Mouse (Mus musculus) bone marrow, adult 2 months (tissue): Measurements from ENCODE around the gene Esrrg. TPM values are rescaled to one million over a fixed set of nuclear protein-coding genes. Genes with fewer than 3 reads are reported as not detected.

Experiments
- H3K27ac ChIP-seq: fragments of 200-500 bp; 2 replicates; pipeline ENCODE4 v1.5.1; 2012; ENCODE audit warnings: low read depth, mild to moderate bottlenecking, control low read depth, inconsistent platforms, low read length; ENCODE audit not compliant: control insufficient read depth, poor library complexity, insufficient read depth
- H3K4me1 ChIP-seq: fragments of 200-500 bp; 2 replicates; pipeline ENCODE4 v1.6.1; 2011; ENCODE audit warnings: low read length; ENCODE audit not compliant: control insufficient read depth, insufficient read depth
- H3K4me3 ChIP-seq: fragments of 200-500 bp; replicated peaks from 2 replicates; pipeline ENCODE3; 2011; ENCODE audit warnings: mild to moderate bottlenecking, low read depth, low read length, control low read depth; ENCODE audit not compliant: control insufficient read depth
- CTCF ChIP-seq: fragments of 200-500 bp; IDR thresholded peaks from 2 replicates; pipeline ENCODE4 v1.5.1; 2011; ENCODE audit warnings: low read length, control low read depth; ENCODE audit not compliant: control insufficient read depth, insufficient read depth
- POLR2A ChIP-seq: fragments of 200-500 bp; IDR thresholded peaks from 2 replicates; pipeline ENCODE4 v1.6.1; 2011; ENCODE audit warnings: low read depth, mild to moderate bottlenecking, control low read depth, low read length, borderline replicate concordance; ENCODE audit not compliant: control insufficient read depth
- WGBS: fragments of 180-500 bp; shearing (Covaris S2); methylation state at CpG from one replicate; pipeline ENCODE4 v1.1.7; 2018; 5-methylcytosine and 5-hydroxymethylcytosine counted together
- polyA plus RNA-seq: library from polyadenylated mRNA; stranded (reverse); fragments of >200 nt; gene quantifications from 2 replicates; pipeline ENCODE4 v1.2.4, GENCODE M21; 2011; ENCODE audit warnings: low replicate concordance; ENCODE audit not compliant: missing spikeins, insufficient read depth, insufficient read length

Gene Esrrg
- polyA plus RNA-seq, 1 experiment = not detected

DNA sequence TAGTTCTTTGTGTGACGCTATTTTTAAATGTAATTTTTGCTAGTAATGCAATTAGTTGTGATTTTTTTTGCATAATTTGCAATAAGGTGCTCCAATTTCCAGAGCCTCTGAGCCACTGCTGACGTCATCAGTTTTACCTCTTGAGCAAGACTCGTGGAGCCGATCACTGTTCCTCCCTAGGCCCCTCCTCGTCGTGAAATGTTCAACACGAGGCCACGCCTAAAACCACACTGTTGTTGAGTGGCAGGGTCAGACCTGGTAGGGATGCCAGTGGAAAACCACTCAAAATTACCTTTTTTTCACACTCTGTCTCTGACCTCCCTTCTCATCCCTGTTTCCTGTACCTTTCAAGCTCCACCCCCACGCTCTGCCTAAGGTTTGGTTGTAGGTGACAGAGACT is 282.7 kb downstream of the Esrrg start:
- WGBS = 57% methylated on average over 9 of the region's 9 CpGs
- H3K4me3 ChIP-seq = no peak overlapping the region
- no peak overlapping the region for H3K27ac ChIP-seq
- no peaks in the 10 kb centered on the region for H3K4me1 ChIP-seq
- TF ChIP-seq POLR2A (no peak), CTCF (no peak)

DNA sequence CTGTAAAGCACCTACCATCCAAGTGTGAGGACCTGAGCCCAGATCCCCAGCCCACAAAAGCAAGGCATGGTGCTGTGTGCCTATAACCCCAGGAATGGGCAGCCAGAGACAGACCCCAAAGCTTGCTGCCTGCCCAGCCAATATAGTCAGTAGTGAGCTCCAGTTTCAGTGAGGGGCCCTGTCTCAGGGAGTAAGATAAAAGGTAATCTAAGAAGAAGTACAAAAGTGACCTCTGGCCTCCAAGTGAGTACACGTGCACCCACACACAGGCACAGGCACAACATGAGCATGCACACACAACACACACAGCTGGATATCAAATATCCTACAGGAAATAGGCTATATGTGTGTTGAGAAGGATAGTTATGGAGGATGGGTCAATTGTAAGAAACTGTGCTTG is 286.9 kb downstream of the Esrrg start:
- Histone ChIP-seq H3K4me3 (no peak overlapping the region), H3K4me1 (no peaks in the 10 kb centered on the region), H3K27ac (no peak overlapping the region)
- WGBS = 58% methylated on average over 1 of the region's 1 CpGs
- no peak for TF ChIP-seq POLR2A
- no peak for TF ChIP-seq CTCF

DNA sequence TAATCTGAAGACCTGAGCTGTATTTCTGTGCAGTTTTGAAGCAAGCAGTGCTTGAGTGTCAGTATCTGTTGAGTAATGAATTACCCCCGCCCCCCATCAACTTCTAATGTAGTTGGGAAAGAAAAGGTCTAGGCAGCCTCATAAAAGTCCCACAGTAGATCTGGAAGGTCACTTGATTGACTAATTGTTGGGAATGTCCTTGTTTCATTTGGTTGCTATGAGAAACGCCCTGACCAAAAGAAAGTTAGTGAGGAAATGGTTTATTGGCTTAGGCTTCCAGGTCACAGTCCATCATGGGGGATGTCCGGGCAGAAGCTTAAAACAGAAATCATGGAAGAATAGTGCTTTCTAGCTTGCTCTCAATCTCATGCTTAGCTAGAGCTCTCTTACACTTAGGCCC is 287.7 kb downstream of the Esrrg start:
- 73% methylated on average over 3 of the region's 3 CpGs for WGBS
- no peak for TF ChIP-seq POLR2A
- TF ChIP-seq CTCF = no peak
- Histone ChIP-seq H3K4me3 (no peak overlapping the region), H3K27ac (no peak overlapping the region), H3K4me1 (no peaks in the 10 kb centered on the region)

DNA sequence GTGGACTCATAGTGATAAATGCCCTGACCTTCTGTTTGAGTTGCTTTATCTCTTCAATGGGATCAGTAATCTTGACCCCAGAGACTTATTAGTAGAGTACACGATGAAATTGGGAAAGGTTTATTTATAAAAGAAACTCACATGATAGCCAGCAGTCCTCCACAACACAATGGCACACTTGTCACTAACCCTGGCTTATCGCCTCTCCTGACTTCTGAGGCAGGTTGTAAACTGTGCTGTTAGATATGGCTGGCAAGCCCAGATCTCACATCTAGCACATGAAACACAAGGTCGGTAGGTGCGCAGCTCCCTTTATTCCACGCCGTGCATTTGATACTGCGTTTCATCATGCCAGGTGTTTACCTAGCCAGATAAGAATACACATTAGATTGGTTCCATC is 288.3 kb downstream of the Esrrg start:
- H3K27ac ChIP-seq = no peak overlapping the region
- no peak for TF ChIP-seq CTCF
- no peak for TF ChIP-seq POLR2A
- no peak overlapping the region for H3K4me3 ChIP-seq
- WGBS = 83% methylated on average over 7 of the region's 7 CpGs
- no peaks in the 10 kb centered on the region for H3K4me1 ChIP-seq

DNA sequence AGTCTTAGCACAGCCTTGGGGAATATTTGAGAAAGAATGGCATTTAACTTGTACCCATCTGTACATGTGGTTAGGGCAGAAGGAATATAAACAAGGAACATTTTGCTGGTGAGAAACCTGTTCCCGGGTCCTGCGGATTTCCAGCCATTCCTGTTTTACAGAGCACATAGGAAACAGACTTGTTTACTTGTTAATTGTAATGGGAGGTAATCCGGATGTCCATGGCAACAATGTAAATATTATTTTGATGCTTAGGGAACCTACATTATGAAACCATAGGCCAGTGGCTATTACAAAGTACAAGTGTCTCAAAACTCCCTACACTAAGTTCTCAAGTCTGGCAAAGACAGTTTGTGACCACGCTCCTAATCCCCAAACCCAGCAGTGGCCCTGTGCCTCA is 290.9 kb downstream of the Esrrg start:
- Histone ChIP-seq H3K4me1 (no peaks in the 10 kb centered on the region), H3K4me3 (no peak overlapping the region), H3K27ac (no peak overlapping the region)
- 56% methylated on average over 4 of the region's 4 CpGs for WGBS
- TF ChIP-seq CTCF (no peak), POLR2A (no peak)

DNA sequence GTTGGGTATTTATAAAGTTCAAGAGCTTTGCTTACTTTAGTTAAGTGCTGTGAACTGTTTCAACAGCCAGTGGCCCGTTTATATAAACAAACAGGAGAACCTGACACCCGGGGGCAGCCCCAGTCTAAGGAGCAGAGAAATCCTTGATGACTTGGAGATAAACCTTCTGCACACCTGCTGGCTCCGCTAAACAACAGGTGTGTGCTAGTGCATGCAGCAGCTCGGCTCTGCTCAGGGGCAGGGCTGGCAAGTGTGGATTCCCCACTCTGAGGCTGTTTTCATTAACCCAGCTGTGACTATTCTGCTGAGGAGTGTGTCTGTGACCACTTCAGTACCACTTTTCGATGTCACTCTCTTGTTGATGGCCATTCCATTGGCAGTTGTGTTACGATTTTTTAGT is 292.2 kb downstream of the Esrrg start:
- TF ChIP-seq POLR2A (no peak), CTCF (no peak)
- Histone ChIP-seq H3K4me1 (no peaks in the 10 kb centered on the region), H3K27ac (no peak overlapping the region), H3K4me3 (no peak overlapping the region)
- WGBS = 49% methylated on average over 6 of the region's 6 CpGs

DNA sequence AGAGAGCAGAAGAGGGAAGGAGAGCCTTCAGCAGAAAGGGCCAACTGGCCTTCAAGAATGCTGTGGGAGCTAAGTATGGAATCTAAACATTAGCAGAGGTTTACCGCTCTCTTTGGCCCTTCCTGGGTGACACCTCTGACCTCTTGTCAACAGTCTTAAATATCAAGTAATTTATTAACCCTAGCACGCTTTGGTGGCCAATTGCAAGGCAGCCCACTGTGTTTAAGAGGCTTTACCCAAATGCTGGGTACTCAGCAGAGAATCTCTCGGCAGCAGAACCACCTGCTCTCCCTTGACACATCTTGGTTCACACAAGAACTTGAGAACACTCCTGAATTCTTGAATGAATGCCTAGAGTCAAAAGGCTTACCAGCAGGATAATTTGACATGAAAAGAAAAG is 293.6 kb downstream of the Esrrg start:
- Histone ChIP-seq H3K27ac (no peak overlapping the region), H3K4me1 (no peaks in the 10 kb centered on the region), H3K4me3 (no peak overlapping the region)
- WGBS = 71% methylated on average over 3 of the region's 3 CpGs
- TF ChIP-seq POLR2A (no peak), CTCF (no peak)

DNA sequence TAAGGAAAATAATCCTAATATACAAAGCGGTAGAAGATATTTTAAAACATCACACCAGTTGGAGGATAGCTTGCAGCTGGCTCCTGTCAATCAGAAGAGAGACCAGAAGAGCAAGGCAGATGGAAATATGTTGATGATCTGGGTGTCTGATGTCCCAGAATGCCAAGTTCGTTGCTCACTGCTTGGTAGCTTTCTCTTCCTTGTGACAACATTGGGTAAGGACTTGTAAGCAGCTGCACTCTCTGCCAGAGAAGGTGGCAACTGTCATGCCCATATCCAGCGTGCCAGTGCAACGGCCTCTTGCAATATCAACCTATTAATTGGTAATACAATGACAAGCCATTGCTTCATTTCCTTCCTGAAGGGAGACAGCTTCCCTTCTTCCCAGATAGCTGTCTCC is 296.1 kb downstream of the Esrrg start:
- Histone ChIP-seq H3K4me1 (no peaks in the 10 kb centered on the region), H3K27ac (no peak overlapping the region), H3K4me3 (no peak overlapping the region)
- no peak for TF ChIP-seq POLR2A
- no peak for TF ChIP-seq CTCF
- WGBS = 37% methylated on average over 4 of the region's 4 CpGs

DNA sequence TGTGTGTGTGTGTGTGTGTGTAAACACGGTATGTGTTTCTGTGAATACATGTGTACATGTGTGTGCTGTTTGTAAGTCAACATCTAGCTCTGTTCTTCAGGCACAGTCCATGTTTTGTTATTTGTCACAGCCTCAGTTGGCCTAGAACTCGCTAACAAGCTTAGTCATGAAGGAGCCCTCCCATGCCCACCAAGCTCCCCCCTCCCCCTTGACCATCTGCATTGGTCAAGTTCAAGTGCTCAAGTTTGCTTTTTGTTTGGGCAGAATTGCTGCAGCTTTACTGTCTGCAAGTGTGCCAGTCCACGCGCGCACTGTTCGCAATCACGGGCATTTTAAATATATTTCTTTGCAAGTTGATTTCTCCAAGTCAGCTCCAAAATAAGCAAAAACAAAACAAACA is 298.8 kb downstream of the Esrrg start:
- 76% methylated on average over 7 of the region's 7 CpGs for WGBS
- Histone ChIP-seq H3K4me1 (no peaks in the 10 kb centered on the region), H3K27ac (no peak overlapping the region), H3K4me3 (no peak overlapping the region)
- no peak for TF ChIP-seq POLR2A
- no peak for TF ChIP-seq CTCF
